Mouse (Mus musculus) heart, postnatal 25 days (tissue): ENCODE measurements around the gene Fam114a1. TPM values are rescaled to one million over a fixed set of nuclear protein-coding genes. Genes with fewer than 3 reads are reported as not detected.
A peak's percentile ranks its signal among the peaks of the same experiment; 100 is the strongest.

Source experiments
- microRNA-seq: library from miRNA; unstranded; fragments of <30 nt; microRNA quantifications from one replicate; pipeline ENCODE4 v1.2.0, GENCODE M21; 2022
- total RNA-seq, 2 experiments: library from RNA; stranded (reverse); gene quantifications; 2 replicates each; pipeline ENCODE4 v1.2.3; 2021

The Fam114a1 gene
- total RNA-seq, 2 experiments from 2014 or later, result 19.1 to 19.4 TPM

Small RNAs within 50 kb of the gene (microRNA-seq; reads per million reads assigned to microRNA genes)
- gene Mir574, result 376 reads per million, percentile 72 among the genes with 10 or more reads in this experiment

Other genes starting within 250 kb of the Fam114a1 start
- gene Klf3, start 166.7 kb upstream of the Fam114a1 start, total RNA-seq, result 10 to 100 TPM; 43.6 to 55.6 TPM
- under 1 TPM; 0.73 to 0.78 TPM for gene Tlr1, start 36.5 kb upstream of the Fam114a1 start, total RNA-seq
- gene Tlr6, start 10.0 kb upstream of the Fam114a1 start, total RNA-seq, result 1 to 10 TPM in 1 of 2 experiments, under 1 TPM in 1; 0.73 to 1.1 TPM
- not detected for gene Tmem156, start 122.1 kb downstream of the Fam114a1 start, total RNA-seq
- gene Klhl5, start 137.5 kb downstream of the Fam114a1 start, total RNA-seq, result 10 to 100 TPM; 13.9 to 14.3 TPM
- 1 to 10 TPM; 2.1 TPM for gene Wdr19, start 229.6 kb downstream of the Fam114a1 start, total RNA-seq